Mouse (Mus musculus): ENCODE data around the gene Scgb2b3. TPM values are rescaled to one million over a fixed set of nuclear protein-coding genes. Genes with fewer than 3 reads are reported as not detected.

The Scgb2b3 gene
- total RNA-seq (2021), result not detected
- long read RNA-seq, result 0 reads

DNA sequence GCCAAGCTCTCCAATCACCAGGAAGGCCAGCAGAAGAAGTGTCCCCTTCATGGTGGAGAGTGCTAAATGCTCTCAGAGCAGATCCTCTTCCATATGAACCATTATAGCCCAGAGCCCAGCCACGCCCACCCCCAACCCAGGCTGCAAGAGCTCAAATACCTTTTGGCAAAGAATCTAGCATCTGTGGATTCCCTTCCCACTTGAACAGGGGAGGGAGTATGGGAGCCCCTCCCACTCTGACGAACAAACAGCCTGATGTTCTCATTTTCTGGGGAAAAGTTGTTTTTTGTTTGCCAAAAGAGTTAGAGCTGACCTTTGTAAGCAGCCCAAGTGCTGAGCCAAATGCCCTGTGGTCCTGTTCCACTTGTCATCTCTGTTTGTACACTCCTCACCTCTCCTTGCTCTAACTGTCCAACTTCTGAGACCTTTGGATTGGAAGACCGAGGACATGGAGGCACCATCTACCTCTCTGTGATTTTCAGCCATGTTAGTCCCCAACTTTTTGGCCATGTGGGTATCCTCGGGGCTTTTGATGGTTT lies at the start of gene Scgb2b3:
Gene Scgb2b3, minus strand, starts transcription at position 51 of the 539 bp plus-strand sequence.
- no peak for DNase-seq (ENCODE audit: low spot score in 2 of 2)

DNA sequence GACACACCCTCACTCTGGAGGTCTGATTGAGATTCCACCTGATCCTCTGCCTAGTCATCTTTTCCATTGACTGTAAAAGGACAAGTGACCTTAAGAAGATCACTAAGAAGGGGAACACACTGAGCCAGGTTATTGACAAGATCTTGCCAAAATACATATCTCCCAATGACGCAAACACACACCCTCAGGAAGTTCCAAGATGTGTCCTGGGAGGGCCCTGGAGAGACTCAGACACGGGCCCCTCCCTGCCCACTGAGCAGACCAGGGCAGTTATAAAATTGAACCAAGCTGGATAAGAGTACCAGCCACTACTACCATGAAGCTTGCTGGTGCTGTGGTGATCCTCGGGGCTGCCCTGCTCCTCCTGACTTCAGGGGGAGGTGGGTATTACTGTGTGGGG lies 13.4 kb upstream of the Scgb2b3 start, which contains the start of gene Scgb1b3:
Gene Scgb1b3, plus strand, starts transcription at position 301 of the 400 bp plus-strand sequence.
- DNase-seq (ENCODE audit: low spot score in 2 of 2), result no peak

Other genes with a start within 250 kb of the Scgb2b3 start
- gene Hpn, start 246.8 kb downstream of the Scgb2b3 start, total RNA-seq (2021), result 1 to 10 TPM; 4.3 to 7.0 TPM
- 100 to 1,000 TPM; 669 to 714 TPM for gene Scn1b, start 235.1 kb downstream of the Scgb2b3 start, total RNA-seq (2021)
- gene Gramd1a, start 206.2 kb downstream of the Scgb2b3 start, total RNA-seq (2021), result 100 to 1,000 TPM; 108 to 115 TPM
- gene Scgb2b2, start 71.6 kb downstream of the Scgb2b3 start, total RNA-seq (2021), result not detected
- not detected for gene Scgb1b2, start 70.3 kb downstream of the Scgb2b3 start, total RNA-seq (2021)
- gene Scgb1b3, start 13.5 kb upstream of the Scgb2b3 start, total RNA-seq (2021), result not detected